Mouse (Mus musculus) stomach, postnatal 0 days (tissue): ENCODE measurements around the gene Fgfr2.

ENCODE experiments used
- CTCF ChIP-seq: IDR thresholded peaks from 2 replicates; pipeline ENCODE4 v1.5.1; 2016; ENCODE audit warnings: antibody characterized with exemption, low read depth, mild to moderate bottlenecking, moderate library complexity
- EP300 ChIP-seq: optimal IDR thresholded peaks from 2 replicates; pipeline ENCODE3; 2016; ENCODE audit warnings: antibody characterized with exemption

GRCm38 (mm10) chr7:132167239-132167638 is 955.9 kb downstream of the Fgfr2 start:
- TF ChIP-seq CTCF = no peak
- no peak for TF ChIP-seq EP300
